Mouse (Mus musculus): Measurements from ENCODE around the gene Fam57b. TPM values are rescaled to one million over a fixed set of nuclear protein-coding genes. Genes with fewer than 3 reads are reported as not detected.
A peak's percentile ranks its signal among the peaks of the same experiment; 100 is the strongest.

Fam57b gene
- polyA plus RNA-seq, 1 experiment = 0.08 TPM

DNA sequence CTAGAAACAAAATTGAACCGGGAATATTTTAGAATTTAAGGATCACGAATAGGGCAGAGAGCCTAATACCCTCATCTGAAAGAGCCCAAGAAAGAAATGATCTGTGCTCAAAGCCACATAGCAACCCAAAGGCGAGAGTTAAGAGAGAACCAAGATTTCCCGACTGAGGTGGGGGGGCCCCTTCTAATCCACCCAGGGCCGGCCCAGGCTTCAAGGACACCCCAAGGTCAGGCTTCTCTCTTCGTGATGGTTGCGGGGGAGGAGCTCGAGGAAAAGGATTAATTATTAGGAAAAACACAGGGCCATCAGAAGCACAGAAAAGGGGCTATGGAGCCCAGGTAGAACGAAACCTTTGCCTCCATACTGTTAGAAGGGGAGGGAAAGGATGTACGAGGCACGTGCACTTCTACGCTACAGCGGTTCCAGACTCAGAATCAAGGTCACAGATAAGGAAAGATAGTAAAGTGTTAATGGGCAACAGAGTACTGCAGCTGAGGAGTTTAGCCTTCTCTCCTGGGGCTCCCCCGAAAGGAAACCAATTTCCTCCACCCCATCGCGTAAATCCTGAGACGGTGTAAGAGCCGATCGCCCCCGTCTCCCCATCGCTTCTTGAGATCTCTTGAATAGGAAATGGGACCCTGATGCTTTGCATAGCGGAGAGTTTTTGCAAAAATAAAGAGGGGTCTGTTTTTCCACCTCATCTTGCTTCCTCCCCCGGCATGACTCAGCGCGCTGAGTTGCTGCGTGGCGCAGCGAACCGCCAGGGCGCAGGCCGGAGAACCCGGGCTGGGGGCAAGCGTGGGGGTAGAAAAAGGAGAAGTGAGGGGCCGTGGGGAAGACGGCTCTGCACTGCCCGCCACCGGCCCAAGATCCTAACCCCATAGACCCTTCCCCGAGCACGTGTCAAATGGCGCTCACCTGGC, 920 bp downstream of the Fam57b start:
- Histone ChIP-seq H3K79me3 (ENCODE audit: low read depth) (peaks cover 31% of the 10 kb centered on the region), H3ac (ENCODE audit: control insufficient read depth, insufficient read length, low read depth) (peak overlapping the region; percentile 95), H3K79me2 (ENCODE audit: control insufficient read depth, insufficient read depth) (peaks cover 40% of the 10 kb centered on the region), H3K4me3 (ENCODE audit: insufficient read depth, poor library complexity, severe bottlenecking) (peak overlapping the region; percentile 74), H3K36me3 (ENCODE audit: control insufficient read depth, insufficient read depth) (peaks cover 31% of the 10 kb centered on the region), H3K27me3 (ENCODE audit: control insufficient read depth, insufficient read depth, insufficient read length) (no peaks in the 10 kb centered on the region)
- TF ChIP-seq FOSL1 (IDR thresholded peaks at IDR 0.05; ENCODE audit: insufficient read depth, low read length, poor library complexity, severe bottlenecking) (no peak), MYOD1 (IDR thresholded peaks at IDR 0.05; ENCODE audit: control insufficient read depth, insufficient read length, low read depth) (no peak), CTCF (IDR thresholded peaks at IDR 0.05; ENCODE audit: control insufficient read depth, insufficient read depth, insufficient read length) (no peak), MYOG (IDR thresholded peaks at IDR 0.05; ENCODE audit: control insufficient read depth, extremely low read depth, insufficient read length) (no peak)

DNA sequence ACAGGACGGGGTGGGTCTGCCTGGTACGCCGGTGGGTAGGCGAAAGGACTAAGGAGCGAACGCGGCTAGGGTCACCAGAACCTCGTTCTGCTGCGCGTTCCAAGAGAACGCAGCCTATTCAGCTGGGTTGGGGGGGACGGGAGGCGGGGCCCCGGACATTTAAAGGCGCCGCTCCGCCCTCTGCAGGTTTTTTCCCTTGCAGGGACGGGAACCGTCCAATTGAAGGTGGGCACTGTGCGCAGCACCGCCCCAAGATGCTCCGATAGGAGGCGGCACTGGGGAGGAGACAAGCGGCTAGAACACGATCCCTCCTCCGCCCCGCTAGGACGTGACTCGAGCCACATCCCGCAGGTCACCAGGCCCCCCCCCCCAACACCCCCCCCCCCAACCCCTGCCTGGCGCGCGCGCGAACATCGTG, 1.6 kb downstream of the Fam57b start:
- H3K79me2 ChIP-seq (ENCODE audit: control insufficient read depth, insufficient read depth) = peaks cover 40% of the 10 kb centered on the region
- H3K36me3 ChIP-seq (ENCODE audit: control insufficient read depth, insufficient read depth) = peaks cover 26% of the 10 kb centered on the region
- TF ChIP-seq CTCF (IDR thresholded peaks at IDR 0.05; ENCODE audit: control insufficient read depth, insufficient read depth, insufficient read length) (no peak), MAX (IDR thresholded peaks at IDR 0.05) (peak; percentile 26), USF1 (IDR thresholded peaks at IDR 0.05; ENCODE audit: low read depth) (no peak)
- no peaks in the 10 kb centered on the region for H3K27me3 ChIP-seq (ENCODE audit: control insufficient read depth, insufficient read depth, insufficient read length)
- peak overlapping the region; percentile 95 for H3ac ChIP-seq (ENCODE audit: control insufficient read depth, insufficient read length, low read depth)
- H3K4me3 ChIP-seq (ENCODE audit: insufficient read depth, poor library complexity, severe bottlenecking) = peak overlapping the region; percentile 74
- peaks cover 31% of the 10 kb centered on the region for H3K79me3 ChIP-seq (ENCODE audit: low read depth)

GRCm38 (mm10) chr7:126799468-126800268, 2.2 kb downstream of the Fam57b start:
- Histone ChIP-seq H3K4me3 (ENCODE audit: insufficient read depth, poor library complexity, severe bottlenecking) (peak overlapping the region; percentile 28), H3K79me3 (ENCODE audit: low read depth) (peaks cover 31% of the 10 kb centered on the region), H3ac (ENCODE audit: control insufficient read depth, insufficient read length, low read depth) (peak overlapping the region; percentile 76), H3K36me3 (ENCODE audit: control insufficient read depth, insufficient read depth) (peaks cover 26% of the 10 kb centered on the region), H3K27me3 (ENCODE audit: control insufficient read depth, insufficient read depth, insufficient read length) (no peaks in the 10 kb centered on the region), H3K79me2 (ENCODE audit: control insufficient read depth, insufficient read depth) (peaks cover 40% of the 10 kb centered on the region)
- TF ChIP-seq MYOD1 (IDR thresholded peaks at IDR 0.05; ENCODE audit: control insufficient read depth, insufficient read length, low read depth) (no peak), FOSL1 (IDR thresholded peaks at IDR 0.05; ENCODE audit: insufficient read depth, low read length, poor library complexity, severe bottlenecking) (no peak)

DNA sequence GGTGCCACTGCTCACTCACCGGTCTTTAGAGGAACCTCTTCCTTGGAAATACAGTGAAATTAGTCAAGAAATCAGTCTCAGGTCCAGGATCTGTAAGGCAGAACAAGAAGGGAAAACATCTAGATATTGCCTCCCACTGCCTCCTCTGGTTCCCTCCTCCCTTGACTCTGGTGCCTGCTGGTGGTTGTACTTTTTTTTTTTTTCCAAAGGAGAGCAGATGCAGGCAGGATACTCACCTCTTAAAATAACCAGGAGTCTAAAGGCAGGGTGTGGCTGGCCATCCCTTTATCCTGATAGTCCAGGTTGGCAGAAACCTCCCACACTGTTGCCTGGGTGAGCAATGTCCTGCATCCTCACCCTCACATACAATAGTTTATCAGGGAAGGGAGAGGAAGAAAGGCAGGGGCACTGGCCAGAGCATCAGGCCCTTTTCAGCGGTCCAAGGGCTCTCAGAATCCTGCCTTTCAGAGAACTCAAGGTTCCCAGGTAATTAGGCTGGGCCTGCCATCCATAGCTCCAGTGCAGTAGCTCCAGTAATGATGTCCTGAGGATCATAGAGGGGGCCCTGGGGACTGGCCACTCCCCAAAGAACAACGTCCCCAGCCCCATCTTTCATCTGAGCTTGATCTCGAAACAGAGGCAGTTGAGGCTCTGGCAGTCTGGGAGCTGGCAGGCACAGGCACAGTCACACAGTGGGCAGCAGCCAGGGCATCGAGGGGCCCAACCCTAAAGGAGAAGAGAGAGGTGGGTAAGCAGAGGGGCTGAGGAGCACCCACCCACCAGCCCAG, 3.0 kb downstream of the Fam57b start:
- Histone ChIP-seq H3K27me3 (ENCODE audit: control insufficient read depth, insufficient read depth, insufficient read length) (no peaks in the 10 kb centered on the region), H3K4me3 (ENCODE audit: insufficient read depth, poor library complexity, severe bottlenecking) (no peak overlapping the region), H3ac (ENCODE audit: control insufficient read depth, insufficient read length, low read depth) (peak overlapping the region; percentile 24), H3K79me3 (ENCODE audit: low read depth) (peaks cover 31% of the 10 kb centered on the region), H3K79me2 (ENCODE audit: control insufficient read depth, insufficient read depth) (peaks cover 36% of the 10 kb centered on the region), H3K36me3 (ENCODE audit: control insufficient read depth, insufficient read depth) (peaks cover 22% of the 10 kb centered on the region)
- TF ChIP-seq CEBPB (IDR thresholded peaks at IDR 0.05; ENCODE audit: low read depth) (no peak), MYOD1 (IDR thresholded peaks at IDR 0.05; ENCODE audit: control insufficient read depth, insufficient read length, low read depth) (no peak), USF1 (IDR thresholded peaks at IDR 0.05; ENCODE audit: low read depth) (no peak), MAX (IDR thresholded peaks at IDR 0.05) (no peak), CTCF (IDR thresholded peaks at IDR 0.05; ENCODE audit: control insufficient read depth, insufficient read depth, insufficient read length) (no peak)

- no peak overlapping the region for H3K4me3 ChIP-seq (ENCODE audit: insufficient read depth, poor library complexity, severe bottlenecking)
- TF ChIP-seq MAX (IDR thresholded peaks at IDR 0.05) = no peak
- TF ChIP-seq FOSL1 (IDR thresholded peaks at IDR 0.05; ENCODE audit: insufficient read depth, low read length, poor library complexity, severe bottlenecking) = no peak
- no peak for TF ChIP-seq CEBPB (IDR thresholded peaks at IDR 0.05; ENCODE audit: low read depth)
- TF ChIP-seq MYOG (IDR thresholded peaks at IDR 0.05; ENCODE audit: control insufficient read depth, extremely low read depth, insufficient read length) = no peak
- no peak for TF ChIP-seq CTCF (IDR thresholded peaks at IDR 0.05; ENCODE audit: control insufficient read depth, insufficient read depth, insufficient read length)
- TF ChIP-seq USF1 (IDR thresholded peaks at IDR 0.05; ENCODE audit: low read depth) = no peak
- TF ChIP-seq MYOD1 (IDR thresholded peaks at IDR 0.05; ENCODE audit: control insufficient read depth, insufficient read length, low read depth) = no peak
Measured at GRCm38 (mm10) chr7:126801057-126801422, 3.6 kb downstream of the Fam57b start.

More at GRCm38 (mm10) chr7:126801057-126801422, 3.6 kb downstream of the Fam57b start:
- H3K36me3 ChIP-seq (ENCODE audit: control insufficient read depth, insufficient read depth) = peaks cover 16% of the 10 kb centered on the region
- peaks cover 28% of the 10 kb centered on the region for H3K79me3 ChIP-seq (ENCODE audit: low read depth)
- no peak overlapping the region for H3ac ChIP-seq (ENCODE audit: control insufficient read depth, insufficient read length, low read depth)
- H3K27me3 ChIP-seq (ENCODE audit: control insufficient read depth, insufficient read depth, insufficient read length) = no peaks in the 10 kb centered on the region
- H3K79me2 ChIP-seq (ENCODE audit: control insufficient read depth, insufficient read depth) = peaks cover 31% of the 10 kb centered on the region
